Mouse (Mus musculus) forebrain, embryonic 12.5 days (tissue): ENCODE results near the gene Myl10. TPM values are rescaled to one million over a fixed set of nuclear protein-coding genes. Genes with fewer than 3 reads are reported as not detected.
"Not testable (repeated sequence)": the region's sequence is repeated elsewhere in the genome, so short reads cannot be mapped to it uniquely, and the experiment has no call there.

Experiments used
- ATAC-seq: fragments of 200-750 bp; cut with Nextera tagmentation; 2 replicates; pipeline ENCODE4 v1.8.0; 2017; ENCODE audit warnings: moderate TSS enrichment; ENCODE audit not compliant: low FRiP score
- H3K27ac ChIP-seq: fragments of 300-500 bp; sonication (generic); 2 replicates; pipeline ENCODE4 v1.5.1; 2016; ENCODE audit warnings: mild to moderate bottlenecking
- H3K27me3 ChIP-seq: fragments of 300-500 bp; sonication (generic); 2 replicates; pipeline ENCODE4 v1.6.1; 2016; ENCODE audit warnings: mild to moderate bottlenecking
- H3K36me3 ChIP-seq: fragments of 300-500 bp; sonication (generic); replicated peaks from 2 replicates; pipeline ENCODE4 v1.6.1; 2016; ENCODE audit warnings: mild to moderate bottlenecking
- H3K4me1 ChIP-seq: fragments of 300-500 bp; sonication (generic); 2 replicates; pipeline ENCODE4 v1.6.1; 2016
- H3K4me2 ChIP-seq: fragments of 300-500 bp; sonication (generic); 2 replicates; pipeline ENCODE4 v1.6.1; 2016; ENCODE audit warnings: mild to moderate bottlenecking, moderate library complexity
- H3K4me3 ChIP-seq: fragments of 300-500 bp; sonication (generic); replicated peaks from 2 replicates; pipeline ENCODE4 v1.5.1; 2016; ENCODE audit warnings: mild to moderate bottlenecking
- H3K9ac ChIP-seq: fragments of 300-500 bp; sonication (generic); 2 replicates; pipeline ENCODE4 v1.6.1; 2016; ENCODE audit warnings: mild to moderate bottlenecking
- H3K9me3 ChIP-seq: fragments of 300-500 bp; sonication (generic); 2 replicates; pipeline ENCODE4 v1.6.1; 2016
- WGBS: fragments of 180-500 bp; shearing (Covaris S2); methylation state at CpG from one replicate; pipeline ENCODE4 v1.1.7; 2016; 5-methylcytosine and 5-hydroxymethylcytosine counted together
- polyA plus RNA-seq: library from polyadenylated mRNA; unstranded; fragments of >200 nt; fragmentation: Nextera tagmentation; extraction: Ambion mirVana; gene quantifications from 2 replicates; pipeline ENCODE4 v1.2.1, GENCODE M21; 2016

Gene Myl10
- polyA plus RNA-seq, 1 experiment from 2014 or later: not detected

DNA sequence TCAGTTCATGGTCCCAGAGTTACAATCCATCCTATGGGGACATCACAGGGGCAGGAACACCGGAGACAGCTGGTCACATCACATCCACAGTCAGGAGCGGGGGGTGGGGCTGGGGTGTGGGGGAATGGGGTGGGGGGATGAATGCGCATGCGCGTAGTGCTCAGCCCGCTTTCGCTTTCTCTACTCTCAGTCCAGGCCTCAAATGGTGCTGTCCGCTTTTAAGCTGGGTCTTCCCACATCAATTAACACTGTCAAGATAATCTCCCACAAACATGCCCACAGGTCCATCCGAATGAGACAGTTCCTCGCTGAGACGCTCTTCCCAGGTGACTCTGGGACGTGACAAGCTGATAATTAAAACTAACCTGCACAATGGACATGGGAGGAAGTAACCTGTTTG lies 15.2 kb downstream of the Myl10 start:
- Histone ChIP-seq H3K27ac (no peak overlapping the region), H3K4me1 (peaks cover 7% of the 10 kb centered on the region; the same call in 1 of the 2 replicates), H3K36me3 (no peaks in the 10 kb centered on the region), H3K9ac (no peak overlapping the region), H3K27me3 (peaks cover 6% of the 10 kb centered on the region; the same call in 1 of the 2 replicates), H3K9me3 (peaks cover 5% of the 10 kb centered on the region; the same call in 1 of the 2 replicates), H3K4me3 (no peak overlapping the region), H3K4me2 (no peak overlapping the region)
- no peak for ATAC-seq
- WGBS: 83% methylated on average over 12 of the region's 12 CpGs

DNA sequence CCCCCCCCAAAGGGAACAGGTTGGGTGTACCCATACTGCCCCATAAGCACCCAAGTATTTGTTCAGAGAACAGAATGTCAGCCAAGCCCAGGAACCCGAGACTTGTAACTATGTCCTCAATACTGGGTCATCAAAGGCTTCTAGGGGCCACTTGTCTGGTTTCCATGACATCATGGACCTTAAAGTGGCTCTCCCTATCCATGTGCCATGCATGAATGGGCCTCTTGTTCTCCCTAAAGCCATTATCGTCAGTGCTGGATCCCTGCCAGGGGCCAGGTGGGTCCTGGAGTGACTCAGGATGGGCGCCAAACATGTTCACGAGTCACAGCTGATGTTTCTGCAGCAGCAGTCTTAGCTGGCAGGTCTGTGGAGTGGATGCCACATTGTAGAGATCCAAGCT lies 17.8 kb downstream of the Myl10 start:
- no peaks in the 10 kb centered on the region for H3K36me3 ChIP-seq
- no peak for ATAC-seq
- WGBS: 37% methylated on average over 4 of the region's 4 CpGs

DNA sequence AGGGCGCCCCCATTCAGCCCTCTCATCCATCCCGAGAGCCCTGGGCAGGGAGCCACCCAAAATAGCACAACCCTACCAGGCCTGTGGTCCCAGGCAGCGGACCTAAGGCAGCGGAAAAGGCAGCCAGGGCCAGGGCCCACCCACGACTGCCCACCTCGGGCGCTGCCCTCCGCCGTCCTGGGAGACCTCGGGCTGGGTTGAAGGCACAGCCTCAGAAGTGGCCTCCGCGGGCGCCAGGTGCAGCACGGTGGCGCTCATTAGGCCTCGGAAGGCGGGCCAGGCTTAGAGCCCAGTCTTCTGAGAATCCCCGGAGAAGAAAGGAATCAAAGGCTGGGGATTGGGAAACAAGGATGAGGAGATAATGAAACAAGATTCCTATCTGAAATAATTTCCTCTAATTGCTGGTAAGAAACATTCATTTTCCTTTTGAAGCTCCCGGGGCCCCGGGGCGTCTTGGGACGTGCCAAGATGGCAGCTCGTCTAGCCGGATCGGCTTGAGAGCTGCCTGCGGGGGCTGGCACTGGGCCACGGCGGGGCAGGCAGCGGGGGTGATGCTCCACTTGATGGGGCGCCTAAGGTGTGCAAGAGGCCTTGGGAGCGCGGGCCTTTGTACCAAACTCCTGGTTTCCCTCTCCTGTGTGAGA lies 21.4 kb downstream of the Myl10 start:
- Histone ChIP-seq H3K9me3 (no peaks in the 10 kb centered on the region), H3K4me1 (peaks cover 17% of the 10 kb centered on the region; the same call in 1 of the 2 replicates), H3K9ac (no peak overlapping the region), H3K27ac (peak overlapping the region; percentile 19; the same call in 1 of the 2 replicates), H3K27me3 (peaks cover 31% of the 10 kb centered on the region), H3K4me3 (peak overlapping the region; percentile 11; the same call in 1 of the 2 replicates), H3K36me3 (no peaks in the 10 kb centered on the region), H3K4me2 (peak overlapping the region; percentile 37)
- peak; percentile 33; the same call in 1 of the 2 replicates for ATAC-seq
- WGBS: 23% methylated on average over 32 of the region's 32 CpGs

More for the DNA sequence above, 17.8 kb downstream of the Myl10 start:
- Histone ChIP-seq H3K9me3 (peaks cover under 1% of the 10 kb centered on the region; the same call in 1 of the 2 replicates), H3K27ac (no peak overlapping the region), H3K4me1 (peaks cover 17% of the 10 kb centered on the region; the same call in 1 of the 2 replicates), H3K27me3 (peaks cover 25% of the 10 kb centered on the region), H3K4me2 (no peak overlapping the region), H3K9ac (no peak overlapping the region), H3K4me3 (no peak overlapping the region)

DNA sequence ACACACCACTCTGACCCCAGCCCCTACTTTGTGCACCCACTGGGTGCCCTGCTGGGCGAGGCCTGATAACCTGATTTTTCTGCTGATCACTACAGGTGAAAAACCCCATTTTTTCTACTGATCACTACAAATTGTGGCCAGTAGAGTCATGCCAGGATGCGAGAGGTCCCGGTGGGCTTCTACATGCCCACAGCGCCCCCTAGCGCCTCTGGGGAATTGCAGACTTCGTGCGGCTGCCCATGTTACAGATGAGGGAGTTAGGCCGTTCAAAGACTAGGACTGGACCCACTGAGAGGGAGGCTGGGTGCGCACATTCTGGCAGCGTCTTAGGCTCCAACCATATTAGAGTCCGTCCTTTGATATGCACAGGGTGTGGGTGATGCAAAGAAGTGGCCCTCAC lies 21.9 kb downstream of the Myl10 start:
- Histone ChIP-seq H3K9ac (no peak overlapping the region), H3K4me3 (peak overlapping the region; percentile 11; the same call in 1 of the 2 replicates), H3K4me2 (peak overlapping the region; percentile 37), H3K4me1 (peaks cover 17% of the 10 kb centered on the region; the same call in 1 of the 2 replicates), H3K36me3 (no peaks in the 10 kb centered on the region), H3K27me3 (peaks cover 31% of the 10 kb centered on the region), H3K9me3 (no peaks in the 10 kb centered on the region), H3K27ac (peak overlapping the region; percentile 19; the same call in 1 of the 2 replicates)
- 21% methylated on average over 11 of the region's 11 CpGs for WGBS
- no peak for ATAC-seq

DNA sequence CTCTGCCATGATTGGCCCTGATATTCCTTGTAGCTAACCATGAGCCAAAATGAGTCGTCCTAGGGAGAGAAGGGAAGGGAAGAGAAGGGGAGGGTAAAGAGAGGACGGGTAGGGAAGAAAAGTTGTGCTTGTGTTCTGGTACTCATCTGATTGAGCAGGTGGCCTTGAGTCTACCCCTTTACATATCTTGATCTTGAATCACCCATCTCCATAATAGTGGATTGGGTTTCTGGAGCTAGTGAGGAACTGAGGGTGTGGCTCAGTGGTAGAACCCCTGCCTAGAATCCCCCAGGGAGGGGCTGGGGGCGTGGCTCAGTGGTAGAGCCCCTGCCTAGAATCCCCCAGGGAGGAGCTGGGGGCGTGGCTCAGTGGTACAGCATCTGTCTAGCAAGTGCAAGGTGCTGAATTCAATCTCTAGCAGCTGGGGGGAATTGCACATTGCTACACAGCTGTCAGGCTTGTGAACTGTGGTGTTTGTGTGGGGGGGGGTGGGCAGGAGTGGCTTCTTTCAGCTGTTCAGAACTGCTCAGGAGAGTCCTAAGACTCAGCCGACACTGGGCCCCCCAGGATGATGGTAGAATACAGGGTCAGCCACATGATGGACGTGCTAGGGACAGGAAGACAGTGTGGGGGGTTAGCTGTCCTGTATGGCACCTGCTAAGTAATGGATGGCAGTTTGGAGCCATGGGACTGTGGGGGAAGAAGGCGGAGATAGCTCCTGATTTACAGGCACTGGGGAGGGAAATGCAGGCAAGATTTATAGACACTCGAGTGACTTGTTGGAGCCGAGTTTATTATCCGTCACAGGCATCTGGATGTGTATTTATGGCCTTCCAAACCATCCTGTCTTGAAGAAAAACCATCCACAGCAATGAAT lies 24.0 kb downstream of the Myl10 start:
- no peak overlapping the region for H3K27ac ChIP-seq
- no peak overlapping the region for H3K4me2 ChIP-seq
- no peaks in the 10 kb centered on the region for H3K9me3 ChIP-seq
- H3K36me3 ChIP-seq: no peaks in the 10 kb centered on the region
- H3K4me1 ChIP-seq: peaks cover 10% of the 10 kb centered on the region; the same call in 1 of the 2 replicates
- no peak overlapping the region for H3K4me3 ChIP-seq
- H3K27me3 ChIP-seq: peaks cover 31% of the 10 kb centered on the region
- WGBS: 70% methylated on average over 10 of the region's 10 CpGs
- ATAC-seq: no peak
- H3K9ac ChIP-seq: no peak overlapping the region

DNA sequence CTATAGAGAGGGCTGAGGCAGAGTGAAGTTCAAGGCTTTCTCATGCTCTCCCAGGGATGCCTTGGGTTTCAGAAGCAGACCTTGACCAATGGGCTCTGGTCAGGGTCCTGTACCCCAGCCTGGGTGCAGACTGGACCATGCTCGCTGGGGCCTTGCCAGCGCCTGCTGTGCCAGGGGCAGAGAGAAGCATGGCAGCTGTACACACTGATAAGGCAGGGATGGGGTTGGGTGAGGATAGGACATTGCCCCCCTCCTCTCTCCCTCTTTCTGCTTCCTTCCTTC lies 24.6 kb downstream of the Myl10 start:
- ATAC-seq: no peak
- WGBS: 87% methylated on average over 2 of the region's 2 CpGs
- no peak overlapping the region for H3K27ac ChIP-seq

DNA sequence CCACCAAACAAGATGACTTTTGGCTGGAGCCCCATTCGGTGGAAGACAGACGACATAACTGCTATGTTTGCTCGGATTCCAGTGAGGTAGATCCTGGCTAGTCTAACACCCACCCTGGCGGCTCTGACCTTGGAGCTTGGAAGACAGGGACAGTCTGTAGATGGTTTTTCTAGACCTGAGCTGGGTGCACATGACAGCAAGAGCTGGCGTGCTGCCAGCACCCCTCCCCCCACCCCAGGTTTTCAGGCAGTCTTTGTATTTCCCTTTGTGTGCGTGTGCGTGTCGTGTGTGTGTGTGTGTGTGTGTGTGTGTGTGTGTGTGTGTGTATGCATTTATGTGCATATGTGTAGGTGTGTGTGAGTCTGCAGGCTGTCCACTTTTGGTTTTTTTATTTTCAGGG lies 25.7 kb downstream of the Myl10 start:
- H3K27me3 ChIP-seq: peaks cover 19% of the 10 kb centered on the region
- WGBS: 73% methylated on average over 8 of the region's 8 CpGs
- no peak overlapping the region for H3K4me3 ChIP-seq
- no peak for ATAC-seq
- H3K4me1 ChIP-seq: peaks cover 10% of the 10 kb centered on the region; the same call in 1 of the 2 replicates
- H3K9me3 ChIP-seq: no peaks in the 10 kb centered on the region
- H3K4me2 ChIP-seq: no peak overlapping the region
- H3K27ac ChIP-seq: no peak overlapping the region
- H3K36me3 ChIP-seq: no peaks in the 10 kb centered on the region
- H3K9ac ChIP-seq: no peak overlapping the region

More for the DNA sequence above, 24.6 kb downstream of the Myl10 start:
- Histone ChIP-seq H3K27me3 (peaks cover 31% of the 10 kb centered on the region), H3K9me3 (no peaks in the 10 kb centered on the region), H3K36me3 (no peaks in the 10 kb centered on the region), H3K4me3 (no peak overlapping the region), H3K4me1 (peaks cover 10% of the 10 kb centered on the region; the same call in 1 of the 2 replicates), H3K9ac (no peak overlapping the region), H3K4me2 (no peak overlapping the region)

DNA sequence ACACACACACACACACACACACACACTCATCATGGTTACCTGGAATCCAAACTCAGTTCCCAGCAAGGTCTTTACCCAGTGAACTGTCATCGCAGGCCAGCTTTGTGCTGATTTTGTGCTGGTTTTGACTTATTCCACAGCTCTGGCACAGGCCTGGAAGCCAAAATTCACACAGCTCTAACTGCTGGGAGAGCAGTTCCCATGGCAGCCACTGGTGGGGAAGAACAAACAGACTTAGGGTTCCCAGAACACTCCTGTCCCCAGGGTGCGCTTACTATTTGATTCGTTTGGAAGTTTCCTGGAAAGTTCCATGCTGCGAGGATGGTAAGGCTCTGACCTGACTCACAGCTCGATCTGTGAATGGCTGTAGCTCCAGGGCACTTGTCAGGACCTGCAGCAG lies 28.6 kb downstream of the Myl10 start:
- 77% methylated on average over 5 of the region's 5 CpGs for WGBS
- ATAC-seq: no peak

DNA sequence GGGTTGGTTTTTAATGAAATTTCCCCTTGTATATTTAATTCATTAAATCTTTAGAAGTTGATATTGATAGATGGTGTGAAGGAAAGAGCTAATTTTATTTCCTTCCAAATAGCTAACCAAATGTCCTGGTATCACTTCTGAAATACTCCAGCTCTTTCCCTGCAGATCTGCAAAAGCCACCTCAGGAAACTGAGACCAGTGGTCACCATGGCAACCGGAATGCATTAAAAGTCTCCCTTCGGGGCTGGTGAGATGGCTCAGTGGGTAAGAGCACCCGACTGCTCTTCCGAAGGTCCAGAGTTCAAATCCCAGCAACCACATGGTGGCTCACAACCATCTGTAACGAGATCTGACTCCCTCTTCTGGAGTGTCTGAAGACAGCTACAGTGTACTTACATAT lies 33.3 kb downstream of the Myl10 start:
- not testable (repeated sequence) for H3K27me3 ChIP-seq, H3K4me3 ChIP-seq, H3K36me3 ChIP-seq, H3K4me1 ChIP-seq, ATAC-seq, H3K9ac ChIP-seq, H3K4me2 ChIP-seq, H3K27ac ChIP-seq, H3K9me3 ChIP-seq
- 90% methylated on average over 5 of the region's 5 CpGs for WGBS

More for the DNA sequence above, 28.6 kb downstream of the Myl10 start:
- Histone ChIP-seq H3K27ac (no peak overlapping the region), H3K27me3 (peaks cover 3% of the 10 kb centered on the region; the same call in 1 of the 2 replicates), H3K4me1 (no peaks in the 10 kb centered on the region), H3K36me3 (no peaks in the 10 kb centered on the region), H3K9me3 (0 out of 2 replicates have a peak, but pooled peaks cover 6% of the 10 kb centered on the region), H3K9ac (no peak overlapping the region), H3K4me2 (no peak overlapping the region), H3K4me3 (no peak overlapping the region)

DNA sequence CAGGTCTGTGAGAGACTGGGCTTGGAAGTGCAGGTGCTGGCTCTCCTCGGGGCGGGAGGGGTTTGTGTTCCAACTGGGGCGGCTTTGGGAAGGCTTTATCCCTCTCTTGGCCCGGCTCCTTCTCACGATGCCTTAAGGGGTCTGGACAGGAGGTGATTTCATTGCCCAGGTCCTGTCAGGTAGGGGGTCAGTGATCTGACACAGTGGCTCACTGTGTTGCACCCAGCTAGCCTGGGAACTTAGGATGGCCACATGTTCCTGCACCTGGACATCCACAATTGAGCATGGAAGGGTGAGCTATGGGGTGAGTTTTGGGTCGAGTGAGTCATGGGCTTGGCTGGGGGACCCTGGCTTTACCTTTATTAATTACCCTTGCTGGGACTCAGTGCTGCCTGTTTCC lies 46.0 kb downstream of the Myl10 start:
- H3K4me2 ChIP-seq: no peak overlapping the region
- ATAC-seq: no peak
- 0 out of 2 replicates have a peak, but pooled peaks cover 3% of the 10 kb centered on the region for H3K27me3 ChIP-seq
- H3K27ac ChIP-seq: no peak overlapping the region
- H3K4me3 ChIP-seq: no peak overlapping the region
- H3K36me3 ChIP-seq: no peaks in the 10 kb centered on the region
- 62% methylated on average over 6 of the region's 6 CpGs for WGBS
- no peaks in the 10 kb centered on the region for H3K9me3 ChIP-seq
- H3K9ac ChIP-seq: no peak overlapping the region
- no peaks in the 10 kb centered on the region for H3K4me1 ChIP-seq

DNA sequence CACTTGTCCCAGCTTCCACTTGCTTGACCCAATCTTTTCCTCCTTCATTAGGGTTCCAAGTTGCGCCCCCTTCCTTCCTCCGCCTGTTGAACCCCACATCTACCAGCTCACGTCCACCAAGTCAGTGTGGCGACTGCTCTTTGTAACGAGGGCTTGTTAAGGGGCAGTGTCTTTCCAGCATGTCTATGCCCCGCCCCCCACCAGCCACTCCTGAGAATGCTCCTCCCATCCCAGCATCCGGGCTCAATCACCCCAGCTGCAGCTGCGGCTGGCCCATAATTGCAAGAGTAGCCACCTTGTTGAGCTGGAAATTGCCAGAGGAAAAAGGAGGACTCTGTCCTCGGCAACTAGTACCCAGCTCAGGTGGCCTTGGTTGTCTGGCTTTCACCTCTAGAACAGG lies 53.6 kb downstream of the Myl10 start:
- no peak overlapping the region for H3K27ac ChIP-seq
- H3K4me1 ChIP-seq: no peaks in the 10 kb centered on the region
- no peak overlapping the region for H3K4me3 ChIP-seq
- H3K9ac ChIP-seq: no peak overlapping the region
- no peak for ATAC-seq
- H3K36me3 ChIP-seq: no peaks in the 10 kb centered on the region
- WGBS: 74% methylated on average over 9 of the region's 9 CpGs
- H3K4me2 ChIP-seq: no peak overlapping the region
- peaks cover 9% of the 10 kb centered on the region; the same call in 1 of the 2 replicates for H3K9me3 ChIP-seq
- H3K27me3 ChIP-seq: no peaks in the 10 kb centered on the region
